Mouse (Mus musculus) ES-Bruce4 (cell line): Measurements from ENCODE around the gene Cdhr3.

Source experiments
- CTCF ChIP-seq: IDR thresholded peaks from one replicate; pipeline ENCODE4 v1.8.1; 2011; ENCODE audit warnings: low read depth, low read length
- EP300 ChIP-seq: IDR thresholded peaks from 2 replicates; pipeline ENCODE4 v1.6.1; 2011; ENCODE audit warnings: low read depth, low read length; ENCODE audit not compliant: insufficient read depth
- POLR2A ChIP-seq: IDR thresholded peaks from one replicate; pipeline ENCODE4 v1.8.1; 2011; ENCODE audit warnings: low read length; ENCODE audit not compliant: insufficient read depth

- no peak for TF ChIP-seq CTCF
- TF ChIP-seq POLR2A: no peak
- TF ChIP-seq EP300: no peak
Measured at GRCm38 (mm10) chr12:33101627-33102026, 9.0 kb upstream of the Cdhr3 start.
